Comparison of ENCODE assay signal across 20 mouse cellular contexts in the genomic region with DNA sequence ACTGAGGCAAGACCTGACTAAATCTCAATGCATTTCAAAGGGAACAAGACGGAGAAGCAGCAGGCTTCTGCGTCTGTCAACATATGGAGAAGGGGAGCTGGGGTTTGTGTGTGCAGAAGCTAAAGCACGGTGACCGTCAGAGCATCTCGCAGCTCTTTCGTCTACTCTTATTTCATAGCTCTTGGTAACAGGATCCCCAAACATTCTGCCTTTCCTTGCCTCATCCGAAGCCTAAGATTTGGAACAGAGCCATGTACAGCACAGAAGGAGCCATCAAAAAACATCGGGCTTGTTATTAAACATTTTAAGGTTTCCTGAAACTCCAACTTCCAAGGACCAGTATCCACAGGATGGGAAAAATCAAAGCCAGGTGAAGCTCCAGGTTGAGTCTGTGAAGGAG.
DNase-seq lines count a peak whose midpoint lies in the region; ATAC-seq and TF ChIP-seq lines count a peak whose summit lies in the region.
"Had no signal": no experiment of that assay in that cellular context is flagged by ENCODE, and none has a peak within 500 bp of the region (broad histone marks: within the 10 kb centered on the region; RNA-seq: fewer than 3 reads in every experiment).

No protein-coding gene starts in this region.

- DNase-seq in heart, adult 2 months, result no peak
- no peak for DNase-seq in heart, adult 8-10 months (ENCODE audit: low spot score)
- peak; percentile 63 for DNase-seq in lung, embryonic 14.5 days
- DNase-seq in lung, postnatal 10 days, result no peak
- DNase-seq in layer of hippocampus, adult 18-20 months (ENCODE audit: low spot score in 2 of 2), result no peak
- DNase-seq: adrenal gland, postnatal 25 days; cerebellum, adult 9-11 months; heart, postnatal 10 days; left cerebral cortex, postnatal 4 days; liver, embryonic 13.5 days had no signal

- intact Hi-C loops in heart, adult 2 months (cut with DNase I), result no loop called here

- no peak overlapping the region for H3K9ac ChIP-seq in heart, adult 2 months (ENCODE audit: low read depth, low read length)
- no peak overlapping the region for H3K9ac ChIP-seq in lung, embryonic 14.5 days
- 0 out of 2 replicates have a peak overlapping the region, but pooled peaks have one; percentile 12 for H3K9ac ChIP-seq in embryonic facial prominence, embryonic 13.5 days
- no peak overlapping the region for H3K9ac ChIP-seq in limb, embryonic 13.5 days
- H3K9ac ChIP-seq: heart, embryonic 12.5 days; liver, embryonic 13.5 days; lung, embryonic 15.5 days had no signal

- no peaks in the 10 kb centered on the region for H3K9me3 ChIP-seq in lung, embryonic 14.5 days (ENCODE audit: low read depth, low read length)
- H3K9me3 ChIP-seq in embryonic facial prominence, embryonic 13.5 days, result no peaks in the 10 kb centered on the region
- H3K9me3 ChIP-seq in limb, embryonic 13.5 days, result no peaks in the 10 kb centered on the region
- H3K9me3 ChIP-seq: heart, embryonic 12.5 days; hindbrain, embryonic 10.5 days; liver, embryonic 13.5 days; lung, embryonic 15.5 days; midbrain, embryonic 10.5 days had no signal

- peaks cover 6% of the 10 kb centered on the region for H3K4me1 ChIP-seq in heart, adult 2 months (ENCODE audit: control insufficient read depth, insufficient read depth, low read length)
- peaks cover 7% of the 10 kb centered on the region; the same call in 1 of the 2 replicates for H3K4me1 ChIP-seq in lung, embryonic 14.5 days (ENCODE audit: insufficient read depth)
- H3K4me1 ChIP-seq in embryonic facial prominence, embryonic 13.5 days, result peaks cover 49% of the 10 kb centered on the region
- H3K4me1 ChIP-seq in limb, embryonic 13.5 days, result peaks cover 47% of the 10 kb centered on the region

- no peaks in the 10 kb centered on the region for H3K79me2 ChIP-seq in heart, adult 2 months (replicated peaks; ENCODE audit: control insufficient read depth, insufficient read depth, low read length)

- no peak for TF ChIP-seq POLR2A in heart, adult 2 months (IDR thresholded peaks at IDR 0.05; ENCODE audit: insufficient read depth, low read depth, low read length)

- H3K27ac ChIP-seq in heart, adult 2 months, result peak overlapping the region; percentile 36
- H3K27ac ChIP-seq in lung, embryonic 14.5 days (ENCODE audit: low read depth), result no peak overlapping the region
- no peak overlapping the region for H3K27ac ChIP-seq in embryonic facial prominence, embryonic 13.5 days
- H3K27ac ChIP-seq in limb, embryonic 13.5 days, result peak overlapping the region; percentile 1; the same call in 1 of the 2 replicates
- H3K27ac ChIP-seq: hindbrain, embryonic 10.5 days; liver, embryonic 13.5 days; midbrain, embryonic 10.5 days had no signal

- 78% methylated on average over 8 of the region's 8 CpGs for WGBS in heart, adult 2 months
- 45% methylated on average over 8 of the region's 8 CpGs for WGBS in lung, embryonic 14.5 days
- 24% methylated on average over 8 of the region's 8 CpGs for WGBS in embryonic facial prominence, embryonic 13.5 days
- 34% methylated on average over 8 of the region's 8 CpGs for WGBS in limb, embryonic 13.5 days

- no peaks in the 10 kb centered on the region for H3K36me3 ChIP-seq in heart, adult 2 months (ENCODE audit: control insufficient read depth, insufficient read depth, low read length)
- H3K36me3 ChIP-seq in lung, embryonic 14.5 days (ENCODE audit: insufficient read depth), result no peaks in the 10 kb centered on the region
- H3K36me3 ChIP-seq in embryonic facial prominence, embryonic 13.5 days, result no peaks in the 10 kb centered on the region
- H3K36me3 ChIP-seq in limb, embryonic 13.5 days, result no peaks in the 10 kb centered on the region
- H3K36me3 ChIP-seq: heart, embryonic 12.5 days; hindbrain, embryonic 10.5 days; liver, embryonic 13.5 days; lung, embryonic 15.5 days; midbrain, embryonic 10.5 days had no signal

- TF ChIP-seq CTCF in heart, adult 2 months (IDR thresholded peaks at IDR 0.05), result no peak
- no peak for TF ChIP-seq CTCF in lung, embryonic 14.5 days (IDR thresholded peaks at IDR 0.05; ENCODE audit: low read depth)

- no peaks in the 10 kb centered on the region for H3K27me3 ChIP-seq in heart, adult 2 months (ENCODE audit: control insufficient read depth, insufficient read depth, low read length)
- no peaks in the 10 kb centered on the region for H3K27me3 ChIP-seq in lung, embryonic 14.5 days (ENCODE audit: insufficient read depth, low read length)
- H3K27me3 ChIP-seq in embryonic facial prominence, embryonic 13.5 days, result no peaks in the 10 kb centered on the region
- no peaks in the 10 kb centered on the region for H3K27me3 ChIP-seq in limb, embryonic 13.5 days
- H3K27me3 ChIP-seq: heart, embryonic 12.5 days; liver, embryonic 13.5 days; lung, embryonic 15.5 days had no signal

- no peak for ATAC-seq in lung, embryonic 14.5 days (ENCODE audit: insufficient read depth)
- ATAC-seq in embryonic facial prominence, embryonic 13.5 days (ENCODE audit: insufficient number of reproducible peaks, insufficient read depth, low FRiP score, low TSS enrichment, low read depth), result no peak
- ATAC-seq in limb, embryonic 13.5 days (ENCODE audit: low FRiP score, low read depth), result peak; percentile 48; the same call in 1 of the 2 replicates
- ATAC-seq: forebrain, embryonic 16.5 days; hindbrain, embryonic 16.5 days; intestine, postnatal 0 days; midbrain, embryonic 16.5 days had no signal

- H3K4me3 ChIP-seq in heart, adult 2 months, result no peak overlapping the region
- H3K4me3 ChIP-seq in lung, embryonic 14.5 days (ENCODE audit: low read depth, low read length), result no peak overlapping the region
- no peak overlapping the region for H3K4me3 ChIP-seq in embryonic facial prominence, embryonic 13.5 days
- no peak overlapping the region for H3K4me3 ChIP-seq in limb, embryonic 13.5 days
- H3K4me3 ChIP-seq: heart, embryonic 12.5 days; hindbrain, embryonic 10.5 days; liver, embryonic 13.5 days; lung, embryonic 15.5 days; midbrain, embryonic 10.5 days had no signal

- no peak overlapping the region for H3K4me2 ChIP-seq in lung, embryonic 14.5 days
- H3K4me2 ChIP-seq in embryonic facial prominence, embryonic 13.5 days, result no peak overlapping the region
- peak overlapping the region; percentile 25; the same call in 1 of the 2 replicates for H3K4me2 ChIP-seq in limb, embryonic 13.5 days (replicated peaks)
- H3K4me2 ChIP-seq: heart, embryonic 12.5 days; liver, embryonic 13.5 days; lung, embryonic 15.5 days had no signal

- TF ChIP-seq EP300 in heart, adult 2 months (IDR thresholded peaks at IDR 0.05; ENCODE audit: insufficient read depth, low read depth, low read length), result no peak

Comparison
In these comparisons a context has a peak if more than half of its experiments do, and no peak if none do; other contexts are left out.
1. H3K27ac ChIP-seq: peak in heart, adult 2 months (single experiment) and limb, embryonic 13.5 days (single experiment); none in lung, embryonic 14.5 days (single experiment) and embryonic facial prominence, embryonic 13.5 days (single experiment).